Mouse (Mus musculus) neural tube, embryonic 11.5 days (tissue): Measurements from ENCODE around the gene Exoc2. TPM values are rescaled to one million over a fixed set of nuclear protein-coding genes. Genes with fewer than 3 reads are reported as not detected.

ENCODE experiments used
- ATAC-seq: fragments of 200-750 bp; cut with Nextera tagmentation; 2 replicates; pipeline ENCODE4 v1.8.0; 2017; ENCODE audit warnings: moderate number of reproducible peaks, mild to moderate bottlenecking, moderate TSS enrichment, moderate library complexity; ENCODE audit not compliant: insufficient read depth, low FRiP score, low TSS enrichment
- DNase-seq: peaks from one replicate; pipeline ENCODE4 v3.0.0-alpha.2; 2015; ENCODE audit warnings: low spot score
- H3K27ac ChIP-seq: fragments of 300-500 bp; sonication (generic); 2 replicates; pipeline ENCODE4 v1.5.1; 2014; ENCODE audit warnings: low read depth, mild to moderate bottlenecking, low read length
- H3K27me3 ChIP-seq: fragments of 300-500 bp; sonication (generic); 2 replicates; pipeline ENCODE4 v1.6.1; 2014; ENCODE audit warnings: mild to moderate bottlenecking, low read length, mixed read lengths; ENCODE audit not compliant: control insufficient read depth, insufficient read depth
- H3K36me3 ChIP-seq: fragments of 300-500 bp; sonication (generic); 2 replicates; pipeline ENCODE4 v1.6.1; 2014; ENCODE audit warnings: mild to moderate bottlenecking, low read length, moderate library complexity, mixed read lengths; ENCODE audit not compliant: control insufficient read depth, insufficient read depth
- H3K4me1 ChIP-seq: fragments of 300-500 bp; sonication (generic); 2 replicates; pipeline ENCODE4 v1.6.1; 2014; ENCODE audit warnings: low read length, mixed read lengths; ENCODE audit not compliant: control insufficient read depth, insufficient read depth
- H3K4me2 ChIP-seq: fragments of 300-500 bp; sonication (generic); 2 replicates; pipeline ENCODE4 v1.6.1; 2014; ENCODE audit warnings: low read depth, mild to moderate bottlenecking, moderate library complexity
- H3K4me3 ChIP-seq: fragments of 300-500 bp; sonication (generic); 2 replicates; pipeline ENCODE4 v1.5.1; 2014; ENCODE audit warnings: low read depth, low read length
- H3K9ac ChIP-seq: fragments of 300-500 bp; sonication (generic); 2 replicates; pipeline ENCODE4 v1.6.1; 2014; ENCODE audit warnings: mild to moderate bottlenecking, low read length
- H3K9me3 ChIP-seq: fragments of 300-500 bp; sonication (generic); 2 replicates; pipeline ENCODE4 v1.6.1; 2016; ENCODE audit warnings: low read length; ENCODE audit not compliant: control insufficient read depth
- WGBS: fragments of 180-500 bp; shearing (Covaris S2); extraction: QIAGEN DNeasy Blood & Tissue Kit; methylation state at CpG from one replicate; pipeline ENCODE4 v1.1.7; 2014; 5-methylcytosine and 5-hydroxymethylcytosine counted together
- polyA plus RNA-seq: library from polyadenylated mRNA; unstranded; fragments of >200 nt; fragmentation: Nextera tagmentation; extraction: Ambion mirVana; gene quantifications from 2 replicates; pipeline ENCODE4 v1.2.1, GENCODE M21; 2014

Gene Exoc2
- polyA plus RNA-seq, 1 experiment from 2014 or later: 44.5 TPM

DNA sequence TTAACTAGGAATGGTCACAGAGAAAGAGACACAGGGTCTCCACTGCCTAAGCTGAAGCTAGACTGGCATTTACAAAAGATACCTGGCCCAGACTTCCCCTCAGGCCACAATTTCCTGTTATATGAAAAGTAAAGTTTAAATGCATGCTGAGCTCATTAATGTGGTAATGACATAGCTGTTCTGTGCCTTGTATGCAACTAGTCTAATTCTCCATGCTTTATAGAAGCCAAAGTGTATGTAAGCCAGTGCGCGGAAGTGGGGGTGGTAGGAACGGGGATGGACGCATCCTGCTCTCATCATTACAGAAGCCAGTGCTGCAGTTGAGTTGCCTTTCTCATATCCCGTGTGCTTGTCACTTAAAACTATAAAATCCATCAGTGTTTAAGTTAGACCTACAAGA, 156.5 kb downstream of the Exoc2 start:
- DNase-seq (no peak), ATAC-seq (no peak)
- H3K36me3 ChIP-seq: peaks cover 3% of the 10 kb centered on the region; the same call in 1 of the 2 replicates
- H3K9me3 ChIP-seq: no peaks in the 10 kb centered on the region
- H3K4me1 ChIP-seq: no peaks in the 10 kb centered on the region
- H3K27me3 ChIP-seq: no peaks in the 10 kb centered on the region
- 97% methylated on average over 5 of the region's 5 CpGs for WGBS
- H3K4me3 ChIP-seq: no peak overlapping the region
- H3K27ac ChIP-seq: no peak overlapping the region
- H3K4me2 ChIP-seq: no peak overlapping the region
- no peak overlapping the region for H3K9ac ChIP-seq

DNA sequence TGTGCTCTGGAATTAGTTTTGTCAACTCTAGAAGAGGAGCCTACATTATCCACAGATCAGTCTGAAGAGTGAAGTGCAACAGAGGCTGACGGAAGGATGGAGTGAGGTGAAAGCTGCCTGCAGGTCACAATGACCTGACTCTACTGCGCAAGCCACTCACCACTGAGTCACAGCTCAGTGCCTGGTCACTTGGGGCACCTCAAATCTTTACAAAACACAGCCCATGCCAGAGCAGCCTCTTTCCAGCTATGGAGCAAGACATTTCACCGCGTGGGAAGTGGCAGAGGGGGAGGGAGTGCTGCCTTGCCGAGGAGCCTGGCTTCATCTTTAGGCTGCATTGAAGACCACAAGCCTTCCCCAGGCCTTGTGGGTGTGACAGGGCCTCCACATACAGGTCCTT, 159.6 kb downstream of the Exoc2 start:
- Histone ChIP-seq H3K4me1 (no peaks in the 10 kb centered on the region), H3K4me2 (no peak overlapping the region), H3K9me3 (no peaks in the 10 kb centered on the region), H3K9ac (no peak overlapping the region), H3K27ac (no peak overlapping the region), H3K27me3 (no peaks in the 10 kb centered on the region), H3K4me3 (no peak overlapping the region), H3K36me3 (peaks cover 3% of the 10 kb centered on the region; the same call in 1 of the 2 replicates)
- 82% methylated on average over 5 of the region's 5 CpGs for WGBS
- ATAC-seq (no peak), DNase-seq (no peak)

DNA sequence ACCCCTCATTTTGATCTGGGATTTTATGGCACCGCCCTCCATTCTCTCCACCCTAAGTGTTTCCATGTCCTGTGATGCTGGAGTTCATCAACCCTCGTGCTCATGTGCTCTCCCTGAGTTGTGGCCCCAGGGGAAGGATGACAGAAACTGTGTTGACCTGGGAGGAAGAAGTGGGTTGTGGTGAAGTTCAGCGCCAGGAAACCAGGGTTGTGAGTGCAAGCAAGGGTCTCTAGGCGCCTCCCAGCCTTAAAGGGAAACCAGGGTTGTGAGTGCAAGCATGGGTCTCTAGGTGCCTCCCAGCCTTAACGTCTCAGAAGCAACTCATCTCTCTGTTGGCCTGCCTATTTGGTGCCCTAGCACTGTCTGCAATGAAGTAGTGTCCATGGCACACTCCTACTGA, 160.4 kb downstream of the Exoc2 start:
- DNase-seq: no peak
- Histone ChIP-seq H3K27me3 (no peaks in the 10 kb centered on the region), H3K36me3 (peaks cover 3% of the 10 kb centered on the region; the same call in 1 of the 2 replicates), H3K9ac (no peak overlapping the region), H3K4me1 (no peaks in the 10 kb centered on the region), H3K9me3 (no peaks in the 10 kb centered on the region), H3K27ac (no peak overlapping the region), H3K4me3 (no peak overlapping the region), H3K4me2 (no peak overlapping the region)
- ATAC-seq: no peak
- WGBS: 84% methylated on average over 5 of the region's 5 CpGs

DNA sequence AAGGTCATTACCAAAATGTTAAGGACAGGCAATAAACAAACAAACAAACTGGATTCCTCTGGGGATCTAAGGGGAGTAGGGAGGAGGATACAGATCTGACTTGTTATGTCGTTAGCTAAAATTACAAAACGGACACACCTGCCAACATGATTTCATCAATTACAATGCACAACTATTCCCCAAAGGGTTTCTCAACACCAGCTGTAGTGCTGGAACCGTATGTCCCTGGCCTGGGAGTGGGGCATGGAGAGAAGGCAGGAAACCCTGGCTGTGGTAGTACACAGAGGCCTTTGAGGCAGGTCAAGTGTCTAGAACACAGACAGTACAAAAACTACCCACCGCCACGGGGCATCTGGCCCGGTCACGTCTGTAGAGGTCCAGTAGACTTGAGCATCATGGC, 164.7 kb downstream of the Exoc2 start:
- H3K27ac ChIP-seq: no peak overlapping the region
- DNase-seq: no peak

DNA sequence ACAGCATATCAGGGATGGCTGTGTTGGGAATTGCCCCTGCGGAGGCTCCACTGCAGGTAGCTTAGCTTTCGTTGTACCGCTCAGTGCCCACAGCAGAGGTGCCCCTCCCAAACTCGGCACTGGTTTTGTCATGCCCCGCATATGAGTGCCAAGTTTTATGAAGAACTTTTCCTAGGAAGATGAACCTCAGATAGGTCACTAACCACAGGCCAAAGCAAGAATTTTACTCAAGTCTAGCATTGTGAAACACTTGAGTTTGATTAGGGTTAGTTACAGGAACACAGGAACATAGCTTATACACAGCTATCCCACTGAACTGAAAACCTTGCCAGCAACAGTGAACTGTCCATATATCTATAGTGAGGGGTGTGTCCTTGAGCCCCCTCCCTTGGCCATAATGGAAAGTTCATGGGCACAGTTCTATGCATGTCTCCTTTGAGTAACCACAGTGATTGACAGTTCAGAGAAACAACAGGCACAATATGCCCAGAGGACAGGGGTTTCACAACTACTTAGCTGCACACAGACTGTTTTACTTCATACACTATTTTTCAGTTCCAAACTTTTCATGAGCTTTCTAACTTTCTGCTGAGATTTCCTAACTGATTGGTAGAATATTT, 171.4 kb downstream of the Exoc2 start:
- H3K27me3 ChIP-seq: no peaks in the 10 kb centered on the region
- no peak overlapping the region for H3K4me2 ChIP-seq
- WGBS: 91% methylated on average over 5 of the region's 5 CpGs
- H3K27ac ChIP-seq: no peak overlapping the region
- H3K4me1 ChIP-seq: no peaks in the 10 kb centered on the region
- no peak for DNase-seq
- H3K9me3 ChIP-seq: no peaks in the 10 kb centered on the region
- H3K9ac ChIP-seq: no peak overlapping the region
- no peak overlapping the region for H3K4me3 ChIP-seq
- ATAC-seq: no peak
- no peaks in the 10 kb centered on the region for H3K36me3 ChIP-seq

More for the DNA sequence above, 164.7 kb downstream of the Exoc2 start:
- Histone ChIP-seq H3K9me3 (no peaks in the 10 kb centered on the region), H3K4me3 (no peak overlapping the region), H3K4me2 (no peak overlapping the region), H3K36me3 (no peaks in the 10 kb centered on the region), H3K4me1 (no peaks in the 10 kb centered on the region), H3K9ac (no peak overlapping the region), H3K27me3 (no peaks in the 10 kb centered on the region)
- ATAC-seq: no peak
- 90% methylated on average over 7 of the region's 7 CpGs for WGBS

DNA sequence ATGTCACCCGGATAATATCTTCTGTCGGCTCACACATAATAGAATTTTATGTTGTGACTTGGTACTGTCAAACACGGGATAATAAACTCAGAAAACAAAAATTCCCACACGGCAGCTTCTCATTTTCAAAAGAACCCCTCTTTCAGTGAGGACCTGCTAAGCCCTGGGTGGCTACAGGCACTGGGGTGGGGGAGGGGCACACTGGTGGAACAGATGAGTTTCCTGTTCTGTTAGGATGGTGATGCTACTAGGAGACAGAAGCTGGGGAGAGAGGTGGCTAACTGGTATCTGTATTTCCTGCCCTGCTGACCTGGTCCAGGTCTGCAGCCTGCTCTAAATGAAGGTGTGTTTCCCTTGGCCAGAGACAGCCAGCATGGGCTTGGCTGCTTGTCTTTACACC, 172.0 kb downstream of the Exoc2 start:
- DNase-seq (no peak), ATAC-seq (no peak)
- no peak overlapping the region for H3K27ac ChIP-seq
- H3K9ac ChIP-seq: no peak overlapping the region
- H3K36me3 ChIP-seq: no peaks in the 10 kb centered on the region
- no peaks in the 10 kb centered on the region for H3K27me3 ChIP-seq
- 87% methylated on average over 4 of the region's 4 CpGs for WGBS
- no peaks in the 10 kb centered on the region for H3K9me3 ChIP-seq
- no peak overlapping the region for H3K4me2 ChIP-seq
- no peak overlapping the region for H3K4me3 ChIP-seq
- H3K4me1 ChIP-seq: no peaks in the 10 kb centered on the region

DNA sequence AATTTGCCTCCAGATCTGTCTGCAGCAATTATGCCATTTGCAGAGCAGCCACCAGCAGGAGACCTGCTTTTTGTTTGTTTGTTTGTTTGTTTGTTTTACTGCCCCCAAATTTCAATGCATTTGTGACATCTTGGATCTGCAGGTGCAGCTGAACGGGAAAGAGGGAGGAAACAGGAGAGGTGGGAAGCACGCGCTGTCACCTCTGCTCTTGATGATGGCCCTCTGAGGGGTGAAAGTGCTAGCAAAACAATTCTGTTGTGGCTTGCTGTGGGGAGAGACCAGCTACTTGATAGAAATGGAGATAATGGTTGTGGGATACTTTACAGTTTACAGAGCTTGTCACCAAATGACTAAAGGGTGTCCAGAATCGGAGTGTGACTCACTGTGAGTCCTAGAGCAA, 177.9 kb downstream of the Exoc2 start:
- H3K4me1 ChIP-seq: no peaks in the 10 kb centered on the region
- no peak overlapping the region for H3K4me2 ChIP-seq
- H3K27me3 ChIP-seq: no peaks in the 10 kb centered on the region
- DNase-seq: no peak
- H3K27ac ChIP-seq: no peak overlapping the region
- no peaks in the 10 kb centered on the region for H3K36me3 ChIP-seq
- no peaks in the 10 kb centered on the region for H3K9me3 ChIP-seq
- no peak for ATAC-seq
- H3K4me3 ChIP-seq: no peak overlapping the region
- 86% methylated on average over 4 of the region's 4 CpGs for WGBS
- no peak overlapping the region for H3K9ac ChIP-seq

DNA sequence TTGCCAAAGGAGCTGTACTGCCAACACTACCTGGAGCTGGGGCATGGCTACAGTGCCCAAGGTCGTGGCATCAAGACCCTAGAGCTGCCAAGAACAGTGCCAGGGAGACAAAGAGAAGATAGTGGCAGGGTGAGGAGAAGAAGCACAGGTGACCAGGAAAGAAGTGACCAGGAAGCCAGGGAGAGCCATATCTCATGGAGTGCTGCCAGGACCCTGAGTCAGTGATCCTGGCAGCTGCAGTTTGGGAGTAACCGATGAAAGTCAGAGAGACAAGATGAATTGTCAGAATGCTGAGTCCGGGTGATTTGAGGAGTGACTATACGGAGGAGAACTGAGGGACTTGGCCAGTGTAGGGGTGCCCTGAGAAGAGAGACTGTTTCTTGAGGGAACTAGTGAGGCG, 180.3 kb downstream of the Exoc2 start:
- ATAC-seq (no peak), DNase-seq (no peak)
- Histone ChIP-seq H3K36me3 (no peaks in the 10 kb centered on the region), H3K9me3 (no peaks in the 10 kb centered on the region), H3K4me2 (no peak overlapping the region), H3K4me1 (no peaks in the 10 kb centered on the region), H3K4me3 (no peak overlapping the region), H3K9ac (no peak overlapping the region), H3K27me3 (no peaks in the 10 kb centered on the region), H3K27ac (no peak overlapping the region)
- WGBS: 87% methylated on average over 5 of the region's 5 CpGs

DNA sequence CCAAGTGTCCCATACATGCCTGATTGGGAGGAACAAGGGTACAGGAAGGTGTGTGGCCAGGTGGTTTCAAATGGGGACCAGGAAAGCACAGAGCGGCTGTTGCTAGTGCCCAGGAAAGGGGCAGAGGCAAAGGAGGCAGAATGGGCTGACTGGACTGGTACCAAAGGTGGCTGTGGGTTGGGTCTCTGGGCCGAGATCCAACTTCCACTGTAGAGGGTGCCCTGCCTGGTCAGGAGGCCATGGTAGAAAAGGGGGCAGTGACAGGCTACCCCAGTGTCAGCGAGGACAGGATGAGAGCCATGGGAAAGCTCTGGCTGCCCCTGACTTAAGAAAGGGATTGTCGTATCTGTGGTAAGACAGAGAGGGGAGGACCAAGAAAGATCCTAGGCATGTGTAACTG, 180.7 kb downstream of the Exoc2 start:
- ATAC-seq: no peak
- Histone ChIP-seq H3K27me3 (no peaks in the 10 kb centered on the region), H3K4me2 (no peak overlapping the region), H3K27ac (no peak overlapping the region), H3K9ac (no peak overlapping the region), H3K36me3 (no peaks in the 10 kb centered on the region), H3K9me3 (no peaks in the 10 kb centered on the region), H3K4me1 (no peaks in the 10 kb centered on the region), H3K4me3 (no peak overlapping the region)
- 90% methylated on average over 4 of the region's 4 CpGs for WGBS
- no peak for DNase-seq
